Mouse (Mus musculus) heart, adult 2 months (tissue): Measurements from ENCODE around the gene Ncor2.

Experiments
- CTCF ChIP-seq: fragments of 200-600 bp; IDR thresholded peaks from 2 replicates; pipeline ENCODE4 v1.8.1; 2022; ENCODE audit warnings: antibody characterized with exemption, mild to moderate bottlenecking, moderate library complexity
- EP300 ChIP-seq: fragments of 200-500 bp; IDR thresholded peaks from 2 replicates; pipeline ENCODE4 v1.6.1; 2011; ENCODE audit warnings: low read depth, low read length, control low read depth; ENCODE audit not compliant: insufficient read depth
- POLR2A ChIP-seq: fragments of 200-500 bp; IDR thresholded peaks from 2 replicates; pipeline ENCODE4 v1.6.1; 2011; ENCODE audit warnings: mild to moderate bottlenecking, low read depth, low read length, control low read depth; ENCODE audit not compliant: insufficient read depth

GRCm38 (mm10) chr5:124997913-124998312, 181.1 kb downstream of the Ncor2 start:
- TF ChIP-seq CTCF (no peak), EP300 (no peak), POLR2A (no peak)
